Mouse (Mus musculus) embryonic fibroblast, embryonic 13.5 days (primary cell): ENCODE data around the gene Msi2. TPM values are rescaled to one million over a fixed set of nuclear protein-coding genes. Genes with fewer than 3 reads are reported as not detected.

Experiments used
- H3K27ac ChIP-seq: 2 replicates; pipeline ENCODE4 v1.5.1; 2012; ENCODE audit warnings: low read length, control low read depth, inconsistent platforms; ENCODE audit not compliant: insufficient read depth
- H3K4me1 ChIP-seq: 2 replicates; pipeline ENCODE4 v1.6.1; 2011; ENCODE audit warnings: low read length; ENCODE audit not compliant: control insufficient read depth, insufficient read depth
- H3K4me3 ChIP-seq: 2 replicates; pipeline ENCODE4 v1.5.1; 2011; ENCODE audit warnings: mild to moderate bottlenecking, control low read depth, low read length; ENCODE audit not compliant: insufficient read depth
- CTCF ChIP-seq: IDR thresholded peaks from 2 replicates; pipeline ENCODE4 v1.5.1; 2011; ENCODE audit warnings: mild to moderate bottlenecking, control low read depth, low read length, moderate library complexity, borderline replicate concordance; ENCODE audit not compliant: insufficient read depth
- POLR2A ChIP-seq: IDR thresholded peaks from 2 replicates; pipeline ENCODE4 v1.6.1; 2011; ENCODE audit warnings: low read depth, mild to moderate bottlenecking, control low read depth, low read length, moderate library complexity
- polyA plus RNA-seq: library from polyadenylated mRNA; stranded (reverse); fragments of >200 nt; gene quantifications from 2 replicates; pipeline ENCODE4 v1.2.4, GENCODE M21; 2011; ENCODE audit warnings: low read depth; ENCODE audit not compliant: missing spikeins, insufficient read length

Msi2 gene
- polyA plus RNA-seq, 1 experiment = 44.9 TPM

DNA sequence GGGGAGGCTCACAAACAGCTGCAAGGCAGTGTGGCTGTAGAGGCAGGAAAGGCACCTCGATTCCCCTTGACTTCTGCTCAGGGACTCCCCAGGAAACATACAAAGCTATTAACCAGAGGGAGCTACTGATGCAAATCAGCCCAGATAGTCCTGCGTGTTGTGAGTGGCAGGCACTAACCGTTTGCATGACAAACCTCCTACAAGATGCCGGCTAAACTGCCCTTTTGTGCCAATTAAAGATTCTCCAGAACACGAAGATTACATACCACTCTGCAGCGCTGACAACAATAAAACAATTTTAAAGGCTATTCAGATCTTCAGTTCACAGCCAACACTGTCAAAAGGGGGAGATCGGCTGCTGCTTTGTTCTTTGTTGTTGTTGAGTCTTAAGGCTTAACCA is 191.6 kb downstream of the Msi2 start:
- peaks cover 31% of the 10 kb centered on the region for H3K4me1 ChIP-seq
- H3K4me3 ChIP-seq = no peak overlapping the region
- no peak for TF ChIP-seq CTCF
- TF ChIP-seq POLR2A = no peak
- H3K27ac ChIP-seq = no peak overlapping the region

DNA sequence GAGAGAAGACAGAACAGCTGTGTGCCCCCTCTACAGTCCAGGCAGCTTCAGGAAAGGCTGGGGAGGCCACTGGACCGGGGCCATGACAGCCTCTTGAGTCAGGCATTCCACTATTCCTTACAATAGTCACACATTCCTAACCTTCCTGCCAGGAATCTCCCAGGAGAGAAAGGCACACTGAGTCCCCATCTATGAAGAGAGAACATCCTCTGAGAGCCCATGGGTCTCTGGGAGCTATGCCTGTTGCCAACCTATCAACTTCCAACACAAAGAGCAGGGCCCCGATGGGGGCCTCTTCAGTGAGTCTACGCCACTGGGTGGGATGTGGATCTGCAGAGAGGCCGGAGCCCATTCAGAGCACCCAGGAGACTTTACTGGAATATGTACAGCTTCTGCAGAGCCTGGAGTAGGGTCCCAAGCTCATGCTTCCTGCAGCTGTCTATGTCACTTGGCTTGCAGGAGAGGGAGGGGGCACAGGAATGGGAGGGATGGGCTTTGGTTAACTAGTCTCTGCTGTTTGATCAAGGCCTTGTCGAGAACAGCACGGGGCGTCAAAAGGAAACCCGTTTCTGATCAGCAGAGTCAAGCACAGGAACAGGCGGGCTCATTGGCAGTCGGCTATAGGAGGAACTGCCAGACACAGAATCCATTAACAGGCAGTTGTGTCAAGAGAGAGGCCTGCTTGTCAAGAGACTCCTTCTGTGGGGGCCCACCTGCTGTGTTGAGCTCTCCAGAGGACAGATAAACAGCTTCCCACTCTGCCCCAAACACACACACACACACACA is 193.3 kb downstream of the Msi2 start:
- H3K4me3 ChIP-seq = no peak overlapping the region
- no peak overlapping the region for H3K27ac ChIP-seq
- peaks cover 31% of the 10 kb centered on the region for H3K4me1 ChIP-seq
- no peak for TF ChIP-seq CTCF

DNA sequence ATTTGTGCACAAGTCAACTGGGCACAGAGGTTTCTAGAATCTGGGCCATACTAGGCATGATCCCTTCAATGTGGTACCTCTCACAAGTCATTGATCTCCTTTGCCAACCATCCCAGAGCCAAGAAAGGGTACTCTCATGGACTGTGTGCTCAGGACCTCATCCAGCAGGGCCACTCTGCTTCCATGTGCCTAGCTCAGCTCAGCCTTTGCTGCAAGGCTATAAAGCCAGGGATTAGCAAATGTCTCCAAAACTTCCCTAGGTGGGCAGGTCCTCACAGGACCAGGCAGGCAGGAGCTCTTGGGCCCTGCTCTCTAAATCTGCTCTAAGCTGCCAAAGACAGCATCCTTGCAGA is 193.9 kb downstream of the Msi2 start:
- no peak overlapping the region for H3K4me3 ChIP-seq
- peak overlapping the region; percentile 32; the same call in 1 of the 2 replicates for H3K27ac ChIP-seq
- TF ChIP-seq POLR2A (no peak), CTCF (no peak)
- peaks cover 31% of the 10 kb centered on the region for H3K4me1 ChIP-seq

DNA sequence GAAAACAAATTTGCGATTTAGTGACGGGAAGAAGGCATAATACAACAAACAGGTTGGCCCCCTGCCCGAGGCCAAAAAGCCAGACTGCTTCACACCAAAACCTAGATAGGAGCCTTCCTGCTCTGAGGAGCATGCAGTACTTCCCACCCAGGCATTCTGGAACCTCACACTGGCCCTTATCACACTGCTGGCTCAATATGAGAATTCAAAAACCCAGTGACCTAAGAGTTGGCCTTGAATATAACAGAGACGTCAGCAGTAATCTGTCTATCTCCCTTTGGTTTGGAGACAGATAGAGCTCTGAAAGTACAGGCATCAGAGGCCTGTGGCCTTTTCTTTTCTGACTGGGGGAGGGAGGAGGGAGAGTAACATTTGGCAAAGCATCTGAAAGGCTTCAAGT is 194.4 kb downstream of the Msi2 start:
- no peak overlapping the region for H3K27ac ChIP-seq
- TF ChIP-seq POLR2A = no peak
- no peak for TF ChIP-seq CTCF
- no peak overlapping the region for H3K4me3 ChIP-seq
- H3K4me1 ChIP-seq = peaks cover 27% of the 10 kb centered on the region

DNA sequence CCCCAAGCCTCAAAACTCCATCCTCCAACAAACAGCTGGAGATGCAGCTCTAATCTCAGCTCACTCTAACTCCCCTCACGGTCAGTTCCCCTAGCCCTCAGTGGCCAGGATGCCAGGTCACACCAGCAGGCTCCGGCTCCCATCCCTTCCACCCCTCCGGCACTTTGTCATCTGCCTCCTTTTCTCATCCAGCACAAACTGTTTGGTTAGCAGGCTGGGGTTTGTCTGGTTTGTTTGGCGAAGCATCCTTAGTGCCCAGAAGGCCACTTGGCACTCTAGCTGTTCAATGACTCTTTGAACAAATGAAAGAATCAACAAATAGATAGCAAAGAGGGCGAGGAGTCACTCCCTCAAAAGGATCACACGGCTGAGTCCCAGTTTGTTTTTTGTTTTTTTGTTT is 194.8 kb downstream of the Msi2 start:
- TF ChIP-seq POLR2A = no peak
- no peak for TF ChIP-seq CTCF
- no peak overlapping the region for H3K4me3 ChIP-seq
- no peak overlapping the region for H3K27ac ChIP-seq
- peaks cover 24% of the 10 kb centered on the region for H3K4me1 ChIP-seq

DNA sequence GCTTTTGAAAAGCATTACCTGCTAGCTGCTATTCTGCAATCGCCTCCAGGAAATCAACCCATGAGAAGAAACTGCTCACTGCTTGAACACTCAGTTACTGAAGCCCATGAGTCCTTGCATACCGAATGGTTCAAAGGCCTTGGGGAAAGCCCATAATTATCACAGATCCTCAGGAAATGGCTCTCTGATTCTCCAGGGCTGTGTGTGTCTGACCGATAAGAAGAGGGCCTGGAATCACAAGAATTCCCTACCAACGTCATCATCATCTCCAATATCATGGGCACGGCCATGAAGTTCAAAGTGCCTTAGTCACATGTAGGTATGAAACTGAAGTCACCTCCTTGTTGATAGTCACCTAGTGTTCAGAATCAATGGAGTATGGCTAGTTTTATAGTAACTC is 196.2 kb downstream of the Msi2 start:
- Histone ChIP-seq H3K27ac (no peak overlapping the region), H3K4me1 (peaks cover 14% of the 10 kb centered on the region)
- TF ChIP-seq CTCF = no peak
- TF ChIP-seq POLR2A = no peak

DNA sequence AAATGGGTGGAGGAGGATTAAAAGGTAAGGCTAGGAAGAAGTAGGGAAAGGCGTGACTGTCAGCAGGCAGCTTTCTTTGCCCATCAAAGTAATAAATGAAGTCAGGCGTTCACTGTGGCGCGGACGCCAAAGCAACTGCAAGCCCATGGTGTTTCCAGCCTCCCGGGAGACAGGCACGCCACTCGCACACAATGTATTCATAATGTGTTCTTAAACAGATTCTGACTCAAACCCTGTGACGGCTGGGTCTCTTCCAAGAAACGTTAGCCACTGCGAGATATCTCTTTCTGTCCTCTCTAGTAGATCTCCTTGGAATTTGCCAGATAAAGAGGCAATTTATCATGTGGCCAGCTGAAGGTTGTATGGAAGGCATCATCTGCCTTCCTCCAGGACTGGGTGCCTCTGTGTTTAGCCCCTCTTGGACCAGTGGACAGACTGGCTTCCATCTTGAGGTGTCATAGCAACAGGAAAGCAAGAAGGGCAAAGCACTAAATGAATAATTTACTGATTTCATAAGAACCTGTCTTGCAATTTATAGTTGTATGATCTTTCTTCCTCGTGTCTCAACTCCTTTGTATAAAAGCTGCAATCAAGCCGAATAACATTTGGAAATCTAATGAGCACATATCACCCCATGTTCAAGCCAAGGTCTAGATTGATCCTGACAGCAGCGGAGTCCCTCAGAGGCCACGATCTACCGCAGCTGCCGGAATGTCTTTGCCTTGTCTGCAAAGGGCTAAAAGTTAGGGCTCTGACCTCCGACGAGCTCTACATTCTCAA is 197.2 kb downstream of the Msi2 start:
- H3K27ac ChIP-seq = no peak overlapping the region
- H3K4me1 ChIP-seq = peaks cover 11% of the 10 kb centered on the region
- H3K4me3 ChIP-seq = no peak overlapping the region
- TF ChIP-seq POLR2A (no peak), CTCF (no peak)

More for the DNA sequence above, 196.2 kb downstream of the Msi2 start:
- no peak overlapping the region for H3K4me3 ChIP-seq

DNA sequence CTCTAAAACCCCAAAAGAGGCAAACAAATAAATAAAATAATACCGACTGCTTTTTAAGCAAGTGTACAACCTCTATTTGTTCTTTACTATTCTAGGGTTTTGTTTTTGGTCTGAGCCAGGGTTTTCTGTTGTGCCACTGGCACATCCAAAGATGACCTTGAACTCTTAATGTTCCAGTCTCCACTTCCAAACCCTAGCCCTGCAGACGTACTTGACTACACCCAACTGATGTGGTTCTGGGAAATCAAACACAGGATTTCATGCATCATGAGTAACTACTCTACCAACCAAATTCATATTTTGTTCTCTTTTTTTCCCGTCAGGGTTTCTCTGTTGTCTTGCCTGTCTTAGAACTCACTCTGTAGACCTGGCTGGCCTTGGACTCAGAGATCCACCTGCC is 200.0 kb downstream of the Msi2 start:
- Histone ChIP-seq H3K27ac (no peak overlapping the region), H3K4me1 (no peaks in the 10 kb centered on the region; the same call in 1 of the 2 replicates), H3K4me3 (no peak overlapping the region)
- no peak for TF ChIP-seq POLR2A
- TF ChIP-seq CTCF = no peak

DNA sequence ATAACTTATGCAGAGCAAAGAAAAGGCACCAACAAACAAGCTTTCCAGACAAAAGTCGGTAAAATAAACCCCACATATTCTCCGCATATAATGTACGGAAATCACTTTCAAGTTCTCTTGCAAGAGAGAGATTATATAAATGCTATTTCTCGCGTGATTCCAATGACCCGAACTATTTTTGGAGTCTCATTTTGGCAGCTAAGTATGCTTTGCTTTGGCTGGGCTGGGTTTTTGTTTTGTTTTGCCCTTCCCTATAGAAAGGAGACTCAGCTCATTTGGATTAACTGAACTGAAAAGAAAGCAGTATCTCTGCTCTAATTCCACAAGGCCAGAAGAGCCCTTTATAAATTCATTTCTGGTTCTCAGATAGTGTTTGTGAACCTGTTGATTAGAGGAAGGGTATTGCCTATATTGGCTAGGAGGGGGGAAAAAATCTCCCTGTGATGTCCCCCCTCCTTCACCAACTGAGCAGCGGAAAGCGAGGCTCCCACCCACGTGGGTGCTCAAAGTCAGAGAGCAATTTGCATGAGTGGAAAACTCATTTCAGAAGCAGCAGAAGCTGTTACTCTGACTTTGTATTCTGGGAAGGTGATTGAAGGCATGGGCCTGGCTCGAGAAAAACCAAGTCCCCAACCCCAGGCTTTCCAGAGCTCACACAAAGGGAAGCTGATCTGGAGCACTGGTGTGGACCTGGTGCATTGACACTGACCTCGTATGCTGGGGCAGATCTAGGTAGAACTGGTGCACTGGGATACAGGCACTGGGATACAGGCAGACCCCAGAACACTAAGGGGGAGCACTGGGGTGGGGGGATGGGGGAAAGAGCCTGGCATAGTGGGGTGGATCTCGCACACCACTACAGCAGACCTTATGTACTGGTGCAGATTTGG is 201.5 kb downstream of the Msi2 start:
- Histone ChIP-seq H3K4me3 (no peak overlapping the region), H3K27ac (no peak overlapping the region), H3K4me1 (no peaks in the 10 kb centered on the region; the same call in 1 of the 2 replicates)

More for the DNA sequence above, 201.5 kb downstream of the Msi2 start:
- TF ChIP-seq POLR2A (no peak), CTCF (no peak)
